In genomic region chr13:55105953-55106691, GRCm38 (mm10) we compare ENCODE assay signal across 9 mouse cellular contexts. TPM values are rescaled to one million over a fixed set of nuclear protein-coding genes. Genes with fewer than 3 reads are reported as not detected.
DNase-seq lines count a peak whose midpoint lies in the region; ATAC-seq lines count a peak whose summit lies in the region.
"Had no signal": no experiment of that assay in that cellular context is flagged by ENCODE, and none has a peak within 500 bp of the region (broad histone marks: within the 10 kb centered on the region; RNA-seq: fewer than 3 reads in every experiment).

No protein-coding gene starts in this region.

- WGBS in embryonic facial prominence, embryonic 12.5 days: 19% methylated on average over 8 of the region's 8 CpGs
- WGBS in hindbrain, embryonic 12.5 days: 24% methylated on average over 8 of the region's 8 CpGs
- WGBS in liver, embryonic 16.5 days (ENCODE audit: insufficient replicate concordance): 8% methylated on average over 8 of the region's 8 CpGs
- 17% methylated on average over 8 of the region's 8 CpGs for WGBS in stomach, embryonic 14.5 days

- peak overlapping the region; percentile 73 for H3K4me3 ChIP-seq in embryonic facial prominence, embryonic 12.5 days
- peak overlapping the region; percentile 75 for H3K4me3 ChIP-seq in hindbrain, embryonic 12.5 days
- H3K4me3 ChIP-seq in liver, embryonic 16.5 days (ENCODE audit: low read depth, low read length): peak overlapping the region; percentile 87
- peak overlapping the region; percentile 87 for H3K4me3 ChIP-seq in stomach, embryonic 14.5 days (ENCODE audit: low read depth, low read length)

- peaks cover 6% of the 10 kb centered on the region for H3K4me1 ChIP-seq in embryonic facial prominence, embryonic 12.5 days
- peaks cover 12% of the 10 kb centered on the region for H3K4me1 ChIP-seq in hindbrain, embryonic 12.5 days
- H3K4me1 ChIP-seq in liver, embryonic 16.5 days (ENCODE audit: control insufficient read depth, low read depth, low read length): peaks cover 14% of the 10 kb centered on the region
- H3K4me1 ChIP-seq in stomach, embryonic 14.5 days (ENCODE audit: control insufficient read depth, insufficient read depth, low read length): peaks cover 6% of the 10 kb centered on the region; the same call in 1 of the 2 replicates

- H3K27ac ChIP-seq in embryonic facial prominence, embryonic 12.5 days: no peak overlapping the region
- peak overlapping the region; percentile 84; the same call in 1 of the 2 replicates for H3K27ac ChIP-seq in hindbrain, embryonic 12.5 days
- H3K27ac ChIP-seq in liver, embryonic 16.5 days (ENCODE audit: low read length): peak overlapping the region; percentile 76
- peak overlapping the region; percentile 77 for H3K27ac ChIP-seq in stomach, embryonic 14.5 days (ENCODE audit: low read length)

- H3K27me3 ChIP-seq in embryonic facial prominence, embryonic 12.5 days: no peaks in the 10 kb centered on the region
- H3K27me3 ChIP-seq in hindbrain, embryonic 12.5 days: no peaks in the 10 kb centered on the region
- H3K27me3 ChIP-seq in liver, embryonic 16.5 days (ENCODE audit: control insufficient read depth, insufficient read depth, low read depth, low read length): no peaks in the 10 kb centered on the region
- H3K27me3 ChIP-seq in stomach, embryonic 14.5 days (ENCODE audit: control insufficient read depth, insufficient read depth, low read length): no peaks in the 10 kb centered on the region

- no peaks in the 10 kb centered on the region for H3K9me3 ChIP-seq in embryonic facial prominence, embryonic 12.5 days
- no peaks in the 10 kb centered on the region for H3K9me3 ChIP-seq in hindbrain, embryonic 12.5 days (replicated peaks)
- no peaks in the 10 kb centered on the region for H3K9me3 ChIP-seq in liver, embryonic 16.5 days (replicated peaks; ENCODE audit: control insufficient read depth, low read length)
- no peaks in the 10 kb centered on the region for H3K9me3 ChIP-seq in stomach, embryonic 14.5 days (ENCODE audit: control insufficient read depth, low read depth, low read length)

- peak overlapping the region; percentile 91 for H3K9ac ChIP-seq in embryonic facial prominence, embryonic 12.5 days
- peak overlapping the region; percentile 83 for H3K9ac ChIP-seq in hindbrain, embryonic 12.5 days
- H3K9ac ChIP-seq in liver, embryonic 16.5 days (ENCODE audit: low read depth, low read length): peak overlapping the region; percentile 83
- H3K9ac ChIP-seq in stomach, embryonic 14.5 days (replicated peaks; ENCODE audit: low read depth, low read length): peak overlapping the region; percentile 73; the same call in 1 of the 2 replicates

- peak; percentile 55 for DNase-seq in ovary, adult 18-20 months (ENCODE audit: low spot score)
- no peak for DNase-seq in ovary, postnatal 10 days (ENCODE audit: low spot score)
- peak; percentile 70 for DNase-seq in adrenal gland, postnatal 10 days
- no peak for DNase-seq in T-cell, adult 2 months (ENCODE audit: low spot score)

- peaks cover 17% of the 10 kb centered on the region for H3K36me3 ChIP-seq in embryonic facial prominence, embryonic 12.5 days
- peaks cover 18% of the 10 kb centered on the region for H3K36me3 ChIP-seq in hindbrain, embryonic 12.5 days
- H3K36me3 ChIP-seq in liver, embryonic 16.5 days (ENCODE audit: control insufficient read depth, insufficient read depth): no peaks in the 10 kb centered on the region; the same call in 1 of the 2 replicates
- H3K36me3 ChIP-seq in stomach, embryonic 14.5 days (ENCODE audit: control insufficient read depth, insufficient read depth, low read length): peaks cover 5% of the 10 kb centered on the region; the same call in 1 of the 2 replicates

- peak overlapping the region; percentile 81 for H3K4me2 ChIP-seq in embryonic facial prominence, embryonic 12.5 days (replicated peaks)
- peak overlapping the region; percentile 86 for H3K4me2 ChIP-seq in hindbrain, embryonic 12.5 days (replicated peaks)
- H3K4me2 ChIP-seq in liver, embryonic 16.5 days (ENCODE audit: low read depth, low read length): peak overlapping the region; percentile 82
- peak overlapping the region; percentile 78 for H3K4me2 ChIP-seq in stomach, embryonic 14.5 days (replicated peaks; ENCODE audit: low read depth, low read length)

- no peak for ATAC-seq in embryonic facial prominence, embryonic 12.5 days (ENCODE audit: insufficient number of reproducible peaks, insufficient read depth, low FRiP score, low TSS enrichment)
- ATAC-seq in hindbrain, embryonic 12.5 days (ENCODE audit: low FRiP score): no peak
- no peak for ATAC-seq in liver, embryonic 16.5 days (ENCODE audit: low read depth)
- ATAC-seq in stomach, embryonic 14.5 days (ENCODE audit: insufficient number of reproducible peaks, insufficient read depth, low FRiP score, low read depth): no peak

RNA-seq across cellular contexts. Expression of gene Zfp346, which starts 1.0 kb away (rescaled TPM):
- total RNA-seq in adrenal gland, postnatal 10 days (2021): 10 to 100 TPM; 32.3 to 40.5 TPM
- 31.2 and 32.5 TPM in 2 replicates for polyA plus RNA-seq in embryonic facial prominence, embryonic 12.5 days (2016; fragmentation: Nextera tagmentation; extraction: Ambion mirVana)
- 25.5 and 30.6 TPM in 2 replicates for polyA plus RNA-seq in hindbrain, embryonic 12.5 days (2016; fragmentation: Nextera tagmentation; extraction: Ambion mirVana)
- 6.7 and 6.9 TPM in 2 replicates for polyA plus RNA-seq in liver, embryonic 16.5 days (2015; fragmentation: Nextera tagmentation; extraction: Ambion mirVana)
- polyA plus RNA-seq in stomach, embryonic 14.5 days (2014; fragmentation: Nextera tagmentation; extraction: Ambion mirVana): 22.7 and 23.1 TPM in 2 replicates

RNA-seq across cellular contexts. Expression of gene Uimc1, which starts 6.0 kb away (rescaled TPM):
- total RNA-seq in adrenal gland, postnatal 10 days (2021): 10 to 100 TPM; 26.0 to 27.6 TPM
- 27.6 and 29.1 TPM in 2 replicates for polyA plus RNA-seq in embryonic facial prominence, embryonic 12.5 days (2016; fragmentation: Nextera tagmentation; extraction: Ambion mirVana)
- polyA plus RNA-seq in hindbrain, embryonic 12.5 days (2016; fragmentation: Nextera tagmentation; extraction: Ambion mirVana): 23.1 and 25.3 TPM in 2 replicates
- polyA plus RNA-seq in liver, embryonic 16.5 days (2015; fragmentation: Nextera tagmentation; extraction: Ambion mirVana): 13.9 and 14.3 TPM in 2 replicates
- polyA plus RNA-seq in stomach, embryonic 14.5 days (2014; fragmentation: Nextera tagmentation; extraction: Ambion mirVana): 29.1 and 29.6 TPM in 2 replicates

RNA-seq across cellular contexts. Expression of gene Gm17617, which starts 27.2 kb away (rescaled TPM):
- not detected for total RNA-seq in adrenal gland, postnatal 10 days (2021)
- polyA plus RNA-seq in embryonic facial prominence, embryonic 12.5 days (2016; fragmentation: Nextera tagmentation; extraction: Ambion mirVana): not detected in 2 replicates
- polyA plus RNA-seq in hindbrain, embryonic 12.5 days (2016; fragmentation: Nextera tagmentation; extraction: Ambion mirVana): not detected in 2 replicates
- polyA plus RNA-seq in liver, embryonic 16.5 days (2015; fragmentation: Nextera tagmentation; extraction: Ambion mirVana): not detected in 2 replicates
- polyA plus RNA-seq in stomach, embryonic 14.5 days (2014; fragmentation: Nextera tagmentation; extraction: Ambion mirVana): not detected in 2 replicates
- polyA plus RNA-seq: frontal cortex, adult 2 months had no signal

RNA-seq across cellular contexts. Expression of gene Fgfr4, which starts 46.3 kb away (rescaled TPM):
- total RNA-seq in adrenal gland, postnatal 10 days (2021): 10 to 100 TPM; 22.3 to 28.2 TPM
- 4.8 and 5.1 TPM in 2 replicates for polyA plus RNA-seq in embryonic facial prominence, embryonic 12.5 days (2016; fragmentation: Nextera tagmentation; extraction: Ambion mirVana)
- 2.7 and 2.9 TPM in 2 replicates for polyA plus RNA-seq in hindbrain, embryonic 12.5 days (2016; fragmentation: Nextera tagmentation; extraction: Ambion mirVana)
- 6.1 and 6.9 TPM in 2 replicates for polyA plus RNA-seq in liver, embryonic 16.5 days (2015; fragmentation: Nextera tagmentation; extraction: Ambion mirVana)
- polyA plus RNA-seq in stomach, embryonic 14.5 days (2014; fragmentation: Nextera tagmentation; extraction: Ambion mirVana): 7.3 and 7.8 TPM in 2 replicates

Comparison
In these comparisons a context has a peak if more than half of its experiments do, and no peak if none do; other contexts are left out.
1. DNase-seq: peak in ovary, adult 18-20 months (single experiment) and adrenal gland, postnatal 10 days (single experiment); none in ovary, postnatal 10 days (single experiment) and T-cell, adult 2 months (single experiment).
2. Peak in every context shown above with its lines, with median percentiles within 50 percentile points of each other: H3K4me2 ChIP-seq, H3K4me3 ChIP-seq and H3K9ac ChIP-seq.